Mouse (Mus musculus) thymus, postnatal 10 days (tissue): ENCODE data around the gene Rbm34.
"Not testable (repeated sequence)": the region's sequence is repeated elsewhere in the genome, so short reads cannot be mapped to it uniquely, and the experiment has no call there.

ENCODE experiments used
- DNase-seq, 2 experiments: peaks; one replicate each; pipeline ENCODE4 v3.0.0; 2021; ENCODE audit warnings: low spot score in 2 of 2

The Rbm34 gene

DNA sequence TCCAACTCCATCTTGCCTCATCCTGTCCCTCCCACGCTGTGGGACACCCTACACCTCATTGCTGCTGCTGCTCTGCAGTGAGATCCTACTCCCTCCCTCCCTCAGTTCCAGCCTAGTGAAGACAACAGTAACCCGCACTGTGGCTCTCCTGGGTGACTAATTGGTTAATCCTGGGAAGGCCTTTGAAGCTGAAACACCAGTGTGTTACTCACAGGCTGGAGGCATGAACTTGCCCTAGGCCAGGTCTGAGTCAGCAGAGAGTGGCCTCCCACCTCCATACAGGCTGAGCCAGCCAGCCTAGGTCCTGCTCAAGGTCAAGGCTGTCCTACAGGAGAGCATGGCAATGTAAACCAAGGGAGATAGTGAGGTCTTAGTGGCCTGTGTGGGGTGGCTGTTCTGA lies 51.6 kb downstream of the Rbm34 start:
- DNase-seq, result no peak

DNA sequence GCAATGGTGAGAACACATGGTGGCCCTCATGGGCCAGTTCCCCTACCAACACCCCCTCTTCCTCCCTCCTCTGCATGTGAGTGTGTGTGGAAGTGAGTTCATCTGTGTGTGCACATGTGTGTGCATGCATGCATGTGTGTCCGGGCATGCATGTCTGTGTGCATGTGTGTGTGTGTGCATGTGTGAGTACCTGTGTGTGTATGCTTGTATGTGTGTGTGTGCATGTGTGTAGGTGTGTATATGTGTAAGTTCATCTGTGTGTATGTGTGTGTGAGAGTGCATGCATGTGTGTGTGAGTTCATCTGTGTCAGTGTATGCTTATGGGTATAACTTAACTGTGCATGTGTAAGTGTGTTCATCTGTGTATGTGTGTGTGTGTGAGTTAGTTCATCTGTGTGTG lies 52.5 kb downstream of the Rbm34 start:
- DNase-seq, result no peak

DNA sequence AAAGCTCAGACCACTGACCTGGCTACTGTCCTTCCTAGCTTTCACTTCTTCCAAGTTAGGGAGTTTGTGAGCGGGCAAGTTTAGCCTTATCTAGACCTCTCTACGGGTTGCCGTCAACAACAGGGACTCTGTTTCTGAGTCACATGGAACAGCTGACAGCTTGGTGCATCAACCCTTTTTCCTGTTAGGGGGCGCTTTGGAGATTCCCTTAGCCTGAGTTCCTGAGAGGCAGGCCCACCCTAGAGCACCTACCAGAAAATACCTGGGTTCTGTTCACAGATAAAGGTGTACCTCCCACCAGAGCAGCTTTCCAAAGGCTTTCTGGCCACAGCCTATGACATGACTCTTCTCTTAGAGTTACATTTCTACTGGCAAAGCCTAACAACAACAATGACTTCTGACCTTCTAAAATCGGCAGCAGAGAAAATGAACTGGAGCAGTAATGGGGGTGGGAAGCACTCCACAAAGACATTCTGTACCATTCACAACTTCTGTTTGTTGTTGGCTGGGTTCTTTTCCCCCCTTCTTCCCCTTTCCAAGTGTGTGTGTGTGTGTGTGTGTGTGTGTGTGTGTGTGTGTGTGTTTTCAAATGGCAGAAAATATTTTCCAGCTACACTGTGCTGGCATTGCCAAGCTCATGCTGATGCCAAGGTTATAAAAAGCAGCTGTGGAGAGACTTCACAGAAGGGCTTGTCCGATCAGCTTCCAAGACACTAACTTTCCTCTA lies 53.5 kb downstream of the Rbm34 start:
- DNase-seq, result no peak

GRCm38 (mm10) chr8:126916611-126917010 lies 54.3 kb downstream of the Rbm34 start:
- no peak for DNase-seq

DNA sequence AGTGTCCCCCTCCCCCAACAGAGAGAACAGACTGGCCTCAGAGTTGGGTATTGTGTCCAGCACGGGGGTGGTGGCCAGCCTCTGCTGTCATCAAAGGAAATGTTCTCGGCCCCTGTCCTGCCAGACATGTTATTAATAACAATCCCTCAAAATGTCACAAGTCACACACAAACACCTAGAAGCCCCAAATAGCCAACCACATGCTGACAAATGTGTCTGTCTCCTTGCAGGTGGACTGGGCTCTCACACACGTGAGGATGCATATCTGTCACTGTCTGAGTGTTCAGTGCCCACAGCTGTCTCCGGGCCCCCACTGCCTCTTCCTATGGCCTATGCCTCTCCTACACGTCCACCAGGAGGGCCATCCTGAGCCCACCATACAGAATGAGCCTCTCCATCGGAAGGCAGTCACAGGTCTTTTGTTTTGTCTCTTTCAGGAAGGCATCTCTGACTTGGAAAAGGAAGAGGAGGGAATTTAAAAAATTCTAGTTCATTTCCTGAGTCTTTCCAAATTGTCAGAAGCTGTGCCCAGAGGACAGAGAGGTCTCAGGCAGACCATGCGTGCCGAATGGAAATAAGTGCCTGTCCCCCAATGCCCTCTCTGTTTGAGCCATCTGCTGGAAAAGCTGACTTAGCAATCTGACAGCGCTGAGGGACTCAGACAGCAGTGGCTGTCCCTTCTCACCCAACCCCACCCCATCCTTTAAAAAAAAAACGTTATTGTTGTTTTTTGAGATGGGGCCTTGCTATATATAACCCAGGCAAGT lies 56.1 kb downstream of the Rbm34 start:
- DNase-seq, result no peak

DNA sequence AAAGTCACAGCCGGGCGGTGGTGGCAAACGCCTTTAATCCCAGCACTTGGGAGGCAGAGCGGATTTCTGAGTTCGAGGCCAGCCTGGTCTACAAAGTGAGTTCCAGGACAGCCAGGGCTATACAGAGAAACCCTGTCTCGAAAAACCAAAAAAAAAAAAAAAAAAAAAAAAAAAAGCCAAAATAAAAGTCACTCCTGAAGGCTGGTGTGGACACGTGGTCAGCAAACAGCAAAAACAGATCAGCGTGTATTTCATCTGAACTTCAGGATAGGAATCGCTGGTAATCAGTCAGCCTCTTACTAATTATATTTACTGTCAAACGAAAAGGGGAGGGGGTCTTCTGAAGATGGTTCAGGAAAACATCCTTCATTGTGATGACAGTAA lies 56.8 kb downstream of the Rbm34 start:
- not testable (repeated sequence) for DNase-seq

DNA sequence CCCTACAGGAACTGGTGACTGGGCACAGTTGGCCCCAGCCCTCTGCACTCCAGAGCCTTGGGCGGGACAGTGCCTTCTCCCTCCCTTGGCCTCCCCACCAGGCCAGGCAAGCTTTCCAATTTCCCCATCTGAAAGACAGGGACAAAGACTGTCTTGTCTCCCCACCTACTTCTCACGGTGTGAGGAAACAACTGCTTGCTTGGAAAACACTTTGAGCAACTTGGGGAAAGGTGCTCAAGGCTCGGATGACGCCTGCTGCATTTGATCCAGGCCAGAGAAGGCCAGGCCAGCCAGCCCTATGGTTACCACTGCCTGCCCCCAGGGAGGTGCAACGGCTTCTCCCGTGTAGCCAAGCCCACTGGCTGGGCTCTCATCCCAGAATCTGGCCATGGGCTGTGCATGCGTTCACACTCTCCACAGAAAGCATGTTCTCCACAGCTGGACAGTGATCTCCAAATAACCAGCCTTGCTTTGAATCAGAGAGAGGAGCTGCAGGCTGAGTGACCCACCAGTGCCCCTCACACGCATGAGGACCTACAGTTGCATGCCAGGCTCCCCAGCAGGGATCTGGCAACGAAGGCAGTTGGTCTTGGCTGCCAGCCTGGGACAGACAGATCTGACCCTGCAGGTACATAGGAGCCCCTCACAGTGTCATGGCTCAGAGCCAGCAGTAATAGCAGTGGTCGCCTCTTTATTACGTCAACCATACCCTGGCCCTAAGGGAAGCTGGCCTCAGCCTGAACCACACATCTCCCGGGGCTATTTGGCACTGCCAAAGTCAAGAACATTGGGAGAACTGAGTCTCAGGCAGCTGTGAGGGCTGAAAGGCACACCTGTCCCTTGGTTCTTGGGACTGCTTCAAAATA lies 57.4 kb downstream of the Rbm34 start:
- no peak for DNase-seq

DNA sequence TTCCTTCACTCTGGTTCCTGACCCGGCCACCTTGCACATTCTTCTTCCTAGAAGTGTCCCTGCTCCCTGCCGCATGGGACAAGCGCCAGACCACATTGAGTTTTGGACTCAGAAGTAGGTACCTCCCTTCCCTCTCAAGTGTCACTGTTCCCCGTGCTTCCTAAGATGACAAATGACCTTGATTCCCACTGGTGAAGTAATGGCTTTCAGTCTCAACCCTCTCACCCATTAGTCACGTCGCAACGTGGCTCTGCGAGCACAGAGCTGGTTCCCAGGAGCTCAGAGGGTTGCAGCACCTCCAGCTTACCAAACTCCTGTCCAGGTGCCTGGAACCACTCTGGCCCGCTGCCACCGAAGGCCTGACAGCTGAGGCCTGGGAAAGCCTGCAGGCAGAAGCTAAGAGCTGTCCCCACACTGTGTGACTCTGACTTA lies 61.5 kb downstream of the Rbm34 start:
- no peak for DNase-seq

DNA sequence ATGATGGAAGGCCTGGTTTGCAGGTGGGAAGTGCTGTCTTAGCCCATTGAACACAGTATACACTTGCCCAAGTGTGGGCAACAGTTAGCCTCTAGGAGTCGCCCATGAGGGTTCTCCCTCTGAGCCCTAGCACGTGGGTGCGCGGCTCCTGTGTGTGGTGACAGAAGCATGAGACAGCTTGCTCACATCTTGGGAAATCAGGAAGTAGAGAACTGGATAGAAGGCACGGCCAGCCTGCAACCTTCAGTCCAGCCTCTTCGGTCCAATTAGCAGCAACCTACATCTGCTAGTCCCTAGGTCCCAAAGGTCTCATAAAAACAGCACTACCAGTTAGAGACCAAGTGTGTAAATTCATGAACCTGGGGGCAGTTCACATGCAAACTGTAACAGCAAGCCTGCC lies 62.1 kb downstream of the Rbm34 start:
- no peak for DNase-seq

- no peak for DNase-seq
Measured at GRCm38 (mm10) chr8:126907968-126908367, 62.9 kb downstream of the Rbm34 start.

GRCm38 (mm10) chr8:126907374-126907773 lies 63.5 kb downstream of the Rbm34 start:
- no peak for DNase-seq

- peak; percentile 19 to 41 for DNase-seq
Measured at GRCm38 (mm10) chr8:126905387-126905786, 65.5 kb downstream of the Rbm34 start.

- no peak for DNase-seq
Measured at GRCm38 (mm10) chr8:126903927-126904326, 66.9 kb downstream of the Rbm34 start.

- DNase-seq, result no peak
Measured at GRCm38 (mm10) chr8:126903224-126903895, 67.5 kb downstream of the Rbm34 start.

DNA sequence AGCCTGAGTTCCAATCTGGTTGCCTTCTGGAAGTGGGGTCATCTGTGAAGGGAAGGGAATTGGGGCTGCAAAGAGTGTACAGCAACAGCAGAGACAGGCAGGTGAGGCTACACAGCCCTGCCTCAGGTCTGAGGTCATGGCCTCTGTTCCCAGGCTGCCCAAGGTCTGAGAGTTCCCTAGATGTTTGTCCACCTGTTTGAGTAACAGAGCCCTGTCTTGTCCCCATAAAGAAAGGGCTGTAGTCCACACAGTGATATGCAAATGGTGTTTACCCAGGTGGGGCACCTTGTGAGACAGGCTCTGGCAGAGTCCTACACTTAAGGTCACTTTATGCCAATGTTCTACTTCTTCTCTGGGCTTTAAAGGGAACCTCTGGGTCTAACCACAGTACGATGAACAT lies 69.3 kb downstream of the Rbm34 start:
- no peak for DNase-seq

DNA sequence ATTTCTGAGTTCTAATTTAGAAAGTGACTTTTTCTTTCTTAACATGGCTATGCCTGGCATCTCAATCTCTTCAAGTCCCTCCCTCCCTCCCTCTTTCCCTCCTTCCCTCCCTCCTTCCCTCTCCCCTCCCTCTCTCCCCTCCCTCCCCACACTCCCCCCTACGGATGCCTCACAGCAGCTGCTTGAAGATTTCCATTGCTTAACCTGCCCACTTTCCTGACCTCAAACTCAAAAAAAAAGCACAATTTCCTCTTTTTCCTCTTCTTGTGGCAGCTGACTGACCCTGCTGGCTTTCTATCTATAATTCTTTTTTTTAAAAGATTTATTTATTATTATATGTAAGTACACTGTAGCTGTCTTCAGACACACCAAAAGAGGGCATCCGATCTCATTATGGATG lies 69.8 kb downstream of the Rbm34 start:
- DNase-seq, result no peak
